Mouse (Mus musculus) megakaryocyte, embryonic 14.5 days (primary cell): Measurements from ENCODE around the gene Klf7.

Experiments
- FLI1 ChIP-seq: IDR thresholded peaks from 2 replicates; pipeline ENCODE4 v1.6.1; 2012; ENCODE audit warnings: low read length, inconsistent platforms, mixed read lengths
- GATA1 ChIP-seq: IDR thresholded peaks from 3 replicates; pipeline ENCODE4 v1.6.1; 2012; ENCODE audit warnings: mixed read lengths, low read length, inconsistent platforms, borderline replicate concordance

GRCm38 (mm10) chr1:64061488-64061887 lies 60.6 kb downstream of the Klf7 start:
- TF ChIP-seq GATA1 (no peak), FLI1 (no peak)
